Mouse (Mus musculus): ENCODE data around the gene Gm17584. TPM values are rescaled to one million over a fixed set of nuclear protein-coding genes. Genes with fewer than 3 reads are reported as not detected.
"Not testable (repeated sequence)": the region's sequence is repeated elsewhere in the genome, so short reads cannot be mapped to it uniquely, and the experiment has no call there.

Gene Gm17584
- polyA plus RNA-seq (2012; rRNA removed), result 0.41 TPM in 1 of 2 replicates, not detected in the other

DNA sequence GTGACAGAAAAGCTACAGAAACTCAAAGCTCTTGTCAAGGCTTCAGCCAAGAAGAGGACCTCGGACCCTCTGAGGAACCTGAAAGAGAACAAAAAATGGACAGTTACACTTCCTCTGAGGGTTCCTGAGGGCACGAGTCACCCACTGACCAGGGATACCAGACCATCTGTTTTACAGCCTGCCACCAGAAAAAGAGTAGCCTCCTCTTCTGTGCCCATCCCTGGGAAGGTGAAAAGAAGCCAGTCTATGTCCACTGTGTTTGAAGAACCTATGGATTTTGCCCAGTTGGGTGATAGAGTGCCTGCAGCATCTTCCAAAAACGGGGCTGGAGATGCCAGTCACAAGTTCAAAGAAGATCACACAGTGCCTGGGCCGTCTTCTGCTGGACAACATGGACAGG is at the start of gene Gm17584:
Gene Gm17584, plus strand, starts transcription at position 301 of the 400 bp plus-strand sequence.
- H3K4me3 ChIP-seq (ENCODE audit: control insufficient read depth, low read depth, low read length); H3K27ac ChIP-seq (ENCODE audit: control insufficient read depth, insufficient read depth, low read depth, low read length); H3K36me3 ChIP-seq (ENCODE audit: control insufficient read depth, insufficient read depth, low read length); H3K4me1 ChIP-seq (ENCODE audit: control insufficient read depth, insufficient read depth, low read length); H3K27me3 ChIP-seq (ENCODE audit: control insufficient read depth, insufficient read depth, low read length): not testable (repeated sequence)

Other genes starting within 250 kb of the Gm17584 start
- 0.41 TPM in 1 of 2 replicates, not detected in the other for gene Gm17469, start 129.3 kb downstream of the Gm17584 start, polyA plus RNA-seq (2012; rRNA removed)